Mouse (Mus musculus) testis, adult 2 months (tissue): ENCODE measurements at regions not wholly inside any gene's neighbourhood (a gene's known extent, or its start where the extent isn't known, plus 50 kb on each side); places are given as distances from the start of the nearest gene placed in this dataset.
"Not testable (repeated sequence)": the region's sequence is repeated elsewhere in the genome, so short reads cannot be mapped to it uniquely, and the experiment has no call there.

Experiments used
- H3K27ac ChIP-seq: fragments of 200-500 bp; 2 replicates; pipeline ENCODE4 v1.5.1; 2012; ENCODE audit warnings: low read depth, low read length; ENCODE audit not compliant: control insufficient read depth, insufficient read depth
- H3K27me3 ChIP-seq: fragments of 200-500 bp; 2 replicates; pipeline ENCODE4 v1.6.1; 2012; ENCODE audit warnings: mild to moderate bottlenecking, low read length, moderate library complexity; ENCODE audit not compliant: control insufficient read depth, insufficient read depth
- H3K36me3 ChIP-seq: fragments of 200-500 bp; 2 replicates; pipeline ENCODE4 v1.6.1; 2012; ENCODE audit warnings: mild to moderate bottlenecking, low read length; ENCODE audit not compliant: control insufficient read depth, insufficient read depth
- H3K4me1 ChIP-seq: fragments of 200-500 bp; 2 replicates; pipeline ENCODE4 v1.6.1; 2012; ENCODE audit warnings: low read length; ENCODE audit not compliant: control insufficient read depth, insufficient read depth
- H3K4me3 ChIP-seq: fragments of 200-500 bp; 2 replicates; pipeline ENCODE4 v1.5.1; 2012; ENCODE audit warnings: low read depth, mild to moderate bottlenecking, low read length, moderate library complexity, mixed read lengths; ENCODE audit not compliant: control insufficient read depth
- CTCF ChIP-seq: fragments of 200-500 bp; IDR thresholded peaks from 2 replicates; pipeline ENCODE4 v1.5.1; 2012; ENCODE audit warnings: low read depth, mild to moderate bottlenecking, inconsistent platforms, low read length, moderate library complexity; ENCODE audit not compliant: control insufficient read depth, insufficient read depth, insufficient replicate concordance
- POLR2A ChIP-seq: fragments of 200-500 bp; IDR thresholded peaks from 2 replicates; pipeline ENCODE4 v1.6.1; 2012; ENCODE audit warnings: low read depth, mild to moderate bottlenecking, inconsistent platforms, low read length, moderate library complexity; ENCODE audit not compliant: control insufficient read depth

DNA sequence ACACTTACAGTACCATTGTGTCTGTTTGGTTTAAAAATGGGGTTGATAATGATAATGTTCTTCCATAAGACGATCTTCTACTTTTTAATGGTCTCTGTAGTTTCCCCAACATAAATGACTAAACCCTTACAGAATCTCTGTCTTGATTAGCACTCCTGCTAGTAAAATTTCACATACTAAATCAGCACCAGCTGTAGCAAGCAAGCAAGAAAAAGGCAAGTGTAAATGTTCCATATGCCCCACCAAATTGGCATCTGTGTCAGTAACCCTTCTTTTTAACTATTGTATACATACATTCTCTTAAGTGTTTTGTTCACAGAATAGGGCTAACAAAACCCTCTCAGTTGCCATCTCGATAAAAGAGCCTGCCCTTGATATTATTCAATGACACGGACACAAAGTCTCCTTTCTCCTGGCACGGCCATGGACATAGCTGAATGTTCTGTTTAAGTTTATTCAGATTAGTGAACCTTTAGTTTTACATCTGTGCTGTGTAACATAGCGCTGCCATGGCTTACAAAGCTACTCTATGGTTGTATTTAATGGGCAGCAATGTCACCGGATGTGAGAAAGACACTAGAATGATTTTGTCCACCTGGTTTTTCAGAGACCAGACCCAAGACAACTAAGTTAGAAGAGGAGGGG lies 414.3 kb downstream of the Gtdc1 start:
- no peak overlapping the region for H3K27ac ChIP-seq
- no peaks in the 10 kb centered on the region for H3K27me3 ChIP-seq
- TF ChIP-seq CTCF, result no peak
- TF ChIP-seq POLR2A, result no peak
- peaks cover 9% of the 10 kb centered on the region; the same call in 1 of the 2 replicates for H3K4me1 ChIP-seq
- H3K4me3 ChIP-seq, result no peak overlapping the region
- no peaks in the 10 kb centered on the region for H3K36me3 ChIP-seq

DNA sequence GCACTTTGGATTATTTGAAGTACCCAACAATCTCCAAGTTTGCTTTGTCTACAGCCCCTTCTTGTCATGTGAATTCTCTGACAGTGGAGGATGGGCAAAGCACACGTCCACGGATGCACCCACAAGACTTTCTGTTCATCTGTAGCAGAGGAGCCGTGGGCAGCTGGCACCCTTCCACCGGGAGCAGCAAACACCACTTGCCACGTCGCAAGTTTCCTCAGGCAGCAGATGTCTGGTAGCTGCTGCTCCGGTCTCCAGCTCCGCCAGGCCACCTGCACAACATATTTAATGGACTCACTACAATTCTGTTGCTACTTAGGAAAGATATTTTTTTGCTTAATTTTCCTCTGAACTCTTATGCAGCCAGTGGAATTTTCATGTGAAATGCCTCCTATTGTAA lies 415.1 kb downstream of the Gtdc1 start:
- H3K27ac ChIP-seq, result no peak overlapping the region
- H3K27me3 ChIP-seq, result no peaks in the 10 kb centered on the region
- no peak overlapping the region for H3K4me3 ChIP-seq
- peaks cover 9% of the 10 kb centered on the region; the same call in 1 of the 2 replicates for H3K4me1 ChIP-seq
- no peak for TF ChIP-seq POLR2A
- no peak for TF ChIP-seq CTCF
- H3K36me3 ChIP-seq, result no peaks in the 10 kb centered on the region

DNA sequence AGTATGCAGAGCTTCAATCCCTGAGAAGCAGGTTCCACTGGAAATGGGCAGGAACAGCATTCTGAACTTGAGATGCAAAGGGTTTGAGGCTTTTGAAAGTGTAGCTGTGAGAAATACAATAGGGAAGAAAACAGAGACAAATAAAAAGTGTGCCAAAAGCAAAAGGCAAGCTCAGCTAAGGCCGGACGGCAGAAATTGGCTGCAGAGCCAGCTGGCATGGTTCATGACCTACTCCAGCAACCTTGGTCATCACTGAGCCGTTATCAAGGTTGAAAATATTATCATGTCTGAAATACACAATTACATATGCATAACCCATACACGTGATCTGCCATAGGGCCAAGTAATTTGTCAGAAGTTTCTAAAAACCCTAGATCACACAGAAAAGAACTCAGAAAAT lies 418.4 kb downstream of the Gtdc1 start:
- H3K36me3 ChIP-seq, result no peaks in the 10 kb centered on the region
- H3K27me3 ChIP-seq, result no peaks in the 10 kb centered on the region
- H3K4me3 ChIP-seq, result no peak overlapping the region
- no peak overlapping the region for H3K27ac ChIP-seq
- peaks cover 11% of the 10 kb centered on the region for H3K4me1 ChIP-seq
- no peak for TF ChIP-seq POLR2A
- TF ChIP-seq CTCF, result no peak

DNA sequence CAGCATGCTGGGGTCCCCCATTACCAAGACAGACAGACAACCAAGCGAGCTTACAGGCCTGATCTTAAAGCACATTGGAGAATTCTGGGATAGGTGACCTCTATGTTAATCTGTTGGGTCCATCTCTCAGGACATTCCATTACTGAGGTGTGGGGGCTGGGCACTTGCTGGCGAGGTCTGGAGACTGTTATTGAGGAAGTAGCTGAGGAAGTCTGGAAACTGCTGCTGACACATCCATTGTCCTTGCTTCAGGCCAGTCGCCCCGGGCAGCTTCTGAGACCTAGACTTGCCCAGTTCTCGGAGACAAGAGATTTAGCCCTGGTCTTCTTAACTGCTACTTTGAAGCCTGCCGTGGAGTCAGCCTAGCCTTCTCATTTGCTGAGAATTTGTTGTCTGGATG lies 423.2 kb downstream of the Gtdc1 start:
- Histone ChIP-seq H3K36me3 (no peaks in the 10 kb centered on the region), H3K4me1 (peaks cover 4% of the 10 kb centered on the region), H3K27me3 (no peaks in the 10 kb centered on the region), H3K4me3 (no peak overlapping the region), H3K27ac (no peak overlapping the region)
- TF ChIP-seq POLR2A (no peak), CTCF (no peak)

DNA sequence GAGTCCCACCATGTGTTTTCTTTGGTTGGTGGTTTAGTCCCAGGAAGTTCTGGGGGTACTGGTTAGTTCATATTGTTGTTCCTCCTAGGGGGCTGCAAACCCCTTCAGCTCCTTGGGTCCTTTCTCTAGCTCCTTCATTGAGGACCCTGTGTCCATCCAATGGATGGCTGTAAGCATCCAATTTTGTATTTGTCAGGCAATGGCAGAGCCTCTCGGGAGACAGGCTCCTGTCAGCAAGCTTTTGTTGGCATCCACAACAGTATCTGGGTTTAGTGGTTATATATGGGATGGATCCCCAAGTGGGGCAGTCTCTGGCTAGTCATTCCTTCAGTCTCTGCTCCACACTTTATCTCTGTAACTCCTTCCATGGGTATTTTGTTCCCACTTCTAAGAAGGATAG lies 436.7 kb downstream of the Gtdc1 start:
- H3K27me3 ChIP-seq, H3K4me3 ChIP-seq, H3K27ac ChIP-seq, H3K36me3 ChIP-seq, H3K4me1 ChIP-seq: not testable (repeated sequence)

DNA sequence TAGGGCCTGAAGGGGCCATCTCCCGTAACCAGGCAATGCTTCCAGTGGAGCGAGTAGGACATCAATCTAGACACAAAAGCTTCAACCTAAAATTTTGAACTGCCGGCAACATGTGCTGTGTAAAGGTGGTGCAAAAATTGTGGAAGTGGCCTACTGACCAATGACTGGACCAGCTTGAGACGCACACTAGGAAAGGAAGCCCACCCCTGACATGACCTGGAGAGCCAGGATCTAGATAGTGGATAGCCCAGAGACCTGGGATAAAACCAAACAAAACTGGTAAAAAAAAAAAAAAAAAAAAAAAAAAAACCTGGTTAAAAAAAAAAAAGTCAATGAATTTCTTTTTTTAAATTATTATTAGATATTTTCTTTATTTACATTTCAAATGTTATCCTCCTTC lies 437.2 kb downstream of the Gtdc1 start:
- H3K27ac ChIP-seq, result no peak overlapping the region
- H3K4me3 ChIP-seq, result no peak overlapping the region
- no peaks in the 10 kb centered on the region for H3K36me3 ChIP-seq
- H3K4me1 ChIP-seq, result no peaks in the 10 kb centered on the region
- no peak for TF ChIP-seq CTCF
- no peak for TF ChIP-seq POLR2A
- H3K27me3 ChIP-seq, result no peaks in the 10 kb centered on the region

DNA sequence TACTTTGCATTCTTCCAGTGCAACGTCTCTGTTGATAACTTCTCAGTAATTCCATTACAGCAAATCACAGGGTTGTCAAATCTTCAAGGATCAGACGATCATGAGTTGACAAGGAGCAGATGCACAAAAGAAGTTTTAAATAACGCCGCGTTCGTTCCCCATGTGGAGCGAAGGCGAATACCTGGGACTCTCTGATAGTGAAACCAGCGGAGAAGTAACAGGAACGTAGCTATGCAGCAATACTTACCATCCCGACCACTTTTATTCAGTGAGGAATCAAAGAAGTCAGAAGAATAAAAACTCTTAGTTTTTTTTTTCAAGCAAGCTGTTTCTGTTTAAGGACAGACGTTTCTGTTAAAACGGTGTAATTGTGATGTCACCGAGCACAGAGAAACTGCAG lies 441.6 kb downstream of the Gtdc1 start:
- H3K27ac ChIP-seq, result no peak overlapping the region
- H3K27me3 ChIP-seq, result no peaks in the 10 kb centered on the region
- H3K4me3 ChIP-seq, result no peak overlapping the region
- no peaks in the 10 kb centered on the region for H3K4me1 ChIP-seq
- TF ChIP-seq POLR2A, result no peak
- no peaks in the 10 kb centered on the region for H3K36me3 ChIP-seq

DNA sequence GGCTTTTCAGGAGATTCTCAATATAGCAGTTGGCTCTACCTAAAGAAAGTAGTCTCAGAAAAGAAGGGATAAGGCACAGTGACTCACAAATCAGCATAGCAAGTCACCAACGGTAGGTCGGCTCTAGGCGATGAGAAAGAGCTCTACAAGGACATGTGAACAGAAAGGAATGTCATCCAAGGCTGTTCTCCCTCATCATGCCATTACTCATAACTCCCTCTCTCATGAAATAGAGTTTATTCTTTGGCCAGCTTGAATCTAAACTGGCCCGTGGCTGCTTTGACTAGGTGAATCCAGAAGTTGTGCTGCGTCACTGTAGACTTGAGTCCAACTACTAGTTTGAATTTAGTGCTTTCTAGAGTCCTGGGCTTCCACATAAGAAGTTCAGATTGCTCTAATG lies 447.7 kb downstream of the Gtdc1 start:
- no peak overlapping the region for H3K27ac ChIP-seq
- no peak overlapping the region for H3K4me3 ChIP-seq
- H3K36me3 ChIP-seq, result no peaks in the 10 kb centered on the region
- no peaks in the 10 kb centered on the region for H3K27me3 ChIP-seq
- H3K4me1 ChIP-seq, result no peaks in the 10 kb centered on the region
- TF ChIP-seq CTCF (no peak), POLR2A (no peak)
